Mouse (Mus musculus) gastrocnemius, adult 8-10 months (tissue): ENCODE data around the gene BC067074. TPM values are rescaled to one million over a fixed set of nuclear protein-coding genes. Genes with fewer than 3 reads are reported as not detected.

Experiments
- DNase-seq, 2 experiments: peaks; one replicate each; pipeline ENCODE4 v3.0.0; 2022; ENCODE audit warnings: low spot score in 2 of 2
- total RNA-seq, 4 experiments: library from RNA; stranded (reverse); gene quantifications; 2 replicates each; pipeline ENCODE4 v1.2.4; 2022

BC067074 gene
- total RNA-seq, 4 experiments from 2014 or later = 0.77 to 1.1 (median 0.90) TPM

- no peak for DNase-seq
Measured at GRCm38 (mm10) chr13:113319588-113319987, 26.6 kb downstream of the BC067074 start.

DNA sequence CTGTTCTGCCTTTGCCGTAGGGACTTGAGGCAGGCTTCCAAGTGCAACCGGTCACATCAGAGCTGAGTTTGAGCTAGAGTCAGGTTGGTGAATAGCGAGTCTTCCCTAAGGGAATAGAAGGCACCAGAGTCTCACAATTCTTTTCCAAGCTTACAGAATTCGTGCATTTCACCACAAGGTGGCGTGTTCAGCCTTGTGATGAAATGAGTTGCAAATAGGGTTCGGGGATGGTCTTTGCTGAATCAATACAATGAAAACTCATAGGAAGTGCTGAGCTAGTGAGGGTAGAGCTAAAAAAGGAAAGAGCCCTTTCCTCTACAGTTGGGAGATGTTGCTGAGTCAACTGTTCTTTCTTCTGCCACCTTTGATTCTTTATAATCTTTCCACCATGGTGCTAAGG is 29.0 kb downstream of the BC067074 start:
- no peak for DNase-seq

- no peak for DNase-seq
Measured at GRCm38 (mm10) chr13:113324241-113324640, 31.3 kb downstream of the BC067074 start.

- DNase-seq = no peak
Measured at GRCm38 (mm10) chr13:113325678-113326077, 32.7 kb downstream of the BC067074 start.

GRCm38 (mm10) chr13:113332256-113332655 is 39.3 kb downstream of the BC067074 start:
- no peak for DNase-seq

DNA sequence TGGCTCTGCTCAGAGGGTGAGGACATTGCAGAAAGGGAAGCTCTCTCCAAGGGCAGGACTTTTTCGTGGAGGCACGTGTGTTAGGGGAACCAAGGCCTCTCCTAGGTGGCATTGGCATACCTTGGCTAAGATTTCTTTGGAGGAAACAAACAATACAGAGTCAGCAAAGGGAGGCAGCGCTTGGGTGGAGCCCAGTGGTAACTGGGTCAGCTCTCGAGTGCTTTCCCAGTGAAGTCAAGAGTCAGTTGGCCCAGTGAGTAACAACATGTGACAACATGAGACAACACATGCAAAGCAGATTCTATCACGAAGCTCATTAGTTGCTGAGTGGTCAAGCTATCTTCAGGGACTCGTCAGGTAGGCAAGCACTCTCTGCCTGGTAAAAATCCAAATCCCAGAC is 40.4 kb downstream of the BC067074 start:
- no peak for DNase-seq

DNA sequence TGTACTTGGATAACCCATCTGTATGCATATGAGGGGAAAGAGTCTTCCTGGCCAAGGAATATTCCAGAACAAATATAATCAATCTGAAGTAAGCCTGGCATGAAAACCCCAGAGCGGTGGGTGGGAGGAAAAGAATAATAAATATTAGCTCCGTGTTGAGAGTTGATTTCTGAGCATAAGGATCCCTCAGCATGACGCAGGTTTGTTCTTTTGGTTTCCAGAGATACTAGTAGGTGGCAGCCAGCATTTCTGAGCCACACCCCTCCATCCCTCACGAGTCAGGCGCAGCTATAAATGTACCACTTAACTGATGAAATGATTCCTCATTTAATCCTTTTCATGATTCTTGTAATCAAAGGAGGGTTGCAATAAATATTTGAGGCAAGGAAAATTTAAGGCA is 41.0 kb downstream of the BC067074 start:
- no peak for DNase-seq

DNA sequence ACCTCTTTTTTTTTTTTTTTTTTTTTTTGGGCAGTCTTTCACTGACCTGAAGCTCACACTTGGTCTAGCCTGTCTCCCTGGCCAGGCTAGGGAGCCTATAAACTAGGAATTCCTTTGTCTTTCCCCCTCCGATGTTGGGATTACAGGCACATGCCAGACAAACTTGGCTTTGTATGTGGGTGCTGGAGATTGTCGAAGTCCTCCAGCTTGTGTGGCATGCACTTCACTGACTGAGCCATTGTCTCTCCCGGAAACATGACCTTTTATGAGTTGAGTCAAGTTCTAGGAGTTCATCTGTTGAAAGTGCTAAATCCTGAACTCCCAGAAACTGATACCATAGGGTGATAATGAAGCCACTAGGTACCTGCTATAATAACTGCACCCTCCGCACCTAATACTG is 41.8 kb downstream of the BC067074 start:
- no peak for DNase-seq

DNA sequence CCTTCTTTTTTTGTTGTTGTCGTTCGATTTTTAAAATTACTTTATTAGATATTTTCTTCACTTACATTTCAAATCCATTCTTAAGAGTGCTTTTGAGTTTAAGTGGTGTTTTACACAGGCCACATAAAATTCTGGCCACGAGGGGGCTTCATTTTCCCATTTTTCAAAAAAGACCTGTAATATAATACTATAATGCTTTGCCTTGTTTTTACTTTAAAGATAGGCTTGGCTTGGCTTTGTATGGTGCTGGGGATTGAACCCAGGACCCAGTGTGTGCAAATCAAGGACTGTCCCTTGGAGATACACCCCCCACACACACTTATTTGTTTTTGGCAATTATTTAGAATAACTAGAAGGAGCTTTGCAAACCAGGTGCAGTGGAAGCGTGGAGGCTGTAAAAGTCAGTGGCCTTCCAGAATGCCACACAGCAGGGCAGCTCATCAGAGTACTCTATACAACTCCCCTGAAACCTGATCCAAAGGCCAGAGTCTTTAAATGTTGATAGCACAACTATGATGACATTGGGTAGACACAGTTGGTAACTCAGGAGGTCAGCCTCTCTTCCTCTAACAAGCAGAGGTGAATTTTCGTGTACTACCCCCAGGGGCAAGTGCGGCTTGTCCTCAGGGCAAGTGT is 44.4 kb downstream of the BC067074 start:
- peak; percentile 19 to 33 for DNase-seq

GRCm38 (mm10) chr13:113340644-113341043 is 47.7 kb downstream of the BC067074 start:
- no peak for DNase-seq

GRCm38 (mm10) chr13:113341161-113341560 is 48.2 kb downstream of the BC067074 start:
- DNase-seq = no peak

DNA sequence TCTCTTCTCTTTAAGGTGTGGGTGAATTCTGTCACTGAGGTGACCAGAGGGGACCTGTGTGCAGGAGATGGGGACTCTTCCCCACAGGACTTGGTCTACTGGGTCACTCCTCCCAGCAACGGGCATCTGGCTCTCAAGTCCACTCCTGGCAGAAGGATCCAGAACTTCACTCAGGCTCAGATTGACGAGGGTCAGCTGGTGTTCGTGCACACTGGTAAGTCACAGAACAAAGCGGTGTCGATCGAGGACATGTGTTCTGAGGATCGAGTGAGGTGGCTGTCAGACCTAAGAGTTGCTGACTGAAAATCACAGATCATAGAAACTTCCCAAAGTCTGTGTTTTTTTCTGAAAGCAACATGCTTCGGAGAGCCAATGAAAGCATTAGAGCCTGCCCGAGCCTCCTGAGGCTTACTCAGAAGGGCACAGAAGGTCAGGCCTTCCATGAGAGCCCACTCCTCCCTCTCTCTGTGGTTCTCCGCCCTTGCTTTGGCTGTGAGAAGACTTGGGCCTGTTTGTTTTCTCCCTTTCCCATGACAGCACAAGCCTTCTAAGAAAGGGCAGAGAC is 49.5 kb downstream of the BC067074 start:
- no peak for DNase-seq

DNA sequence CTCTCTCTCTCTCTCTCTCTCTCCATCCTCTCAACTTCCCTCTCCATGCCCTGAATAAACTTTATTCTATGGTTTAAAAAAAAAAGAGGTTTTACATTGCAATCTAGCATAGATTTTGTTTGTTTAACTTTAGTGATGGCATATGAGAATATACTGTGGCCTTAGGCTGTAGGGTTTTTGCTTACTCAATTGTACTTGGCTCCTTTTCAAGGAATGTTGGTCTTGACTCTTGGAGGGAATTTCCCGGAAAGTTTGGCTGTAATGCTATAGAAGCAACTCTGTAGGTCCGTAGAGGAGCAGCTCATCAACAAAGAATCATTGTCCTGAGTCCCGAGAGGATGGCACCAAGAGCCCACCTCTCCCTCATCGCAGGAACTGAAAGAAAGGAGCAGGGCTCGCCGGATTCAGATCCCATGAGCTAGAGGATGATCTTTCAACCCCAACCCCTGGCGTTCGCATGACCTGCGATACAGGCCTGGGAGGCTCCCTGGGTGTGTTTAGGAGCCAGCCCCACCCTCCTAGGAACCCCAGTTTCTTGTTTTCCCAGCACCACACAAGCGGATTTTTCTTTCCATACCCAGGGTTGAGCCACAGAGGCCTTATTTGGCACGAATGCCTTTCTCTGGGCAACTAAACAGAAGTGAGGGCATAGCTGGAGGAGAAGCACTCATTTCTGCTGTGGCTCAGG is 57.9 kb downstream of the BC067074 start:
- no peak for DNase-seq

DNA sequence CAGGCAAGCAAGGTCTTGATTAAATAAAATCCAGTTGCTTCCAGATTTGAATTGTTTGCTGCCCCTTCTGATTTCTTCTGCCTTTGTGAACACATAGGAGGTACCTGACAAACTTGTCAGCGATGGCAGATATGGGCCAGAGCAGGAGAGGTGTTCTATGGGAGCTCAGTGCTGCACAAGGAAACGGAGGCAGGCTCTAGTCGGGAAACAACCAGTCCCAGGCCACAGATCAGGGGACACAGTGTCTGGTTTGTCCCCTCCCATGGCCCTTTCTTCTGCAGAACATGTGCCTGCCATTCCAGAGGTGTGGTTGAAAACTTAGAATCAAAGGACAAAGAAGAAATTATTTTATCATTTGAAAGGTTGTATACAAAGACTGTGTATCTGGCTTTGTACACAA is 60.6 kb downstream of the BC067074 start:
- no peak for DNase-seq

DNA sequence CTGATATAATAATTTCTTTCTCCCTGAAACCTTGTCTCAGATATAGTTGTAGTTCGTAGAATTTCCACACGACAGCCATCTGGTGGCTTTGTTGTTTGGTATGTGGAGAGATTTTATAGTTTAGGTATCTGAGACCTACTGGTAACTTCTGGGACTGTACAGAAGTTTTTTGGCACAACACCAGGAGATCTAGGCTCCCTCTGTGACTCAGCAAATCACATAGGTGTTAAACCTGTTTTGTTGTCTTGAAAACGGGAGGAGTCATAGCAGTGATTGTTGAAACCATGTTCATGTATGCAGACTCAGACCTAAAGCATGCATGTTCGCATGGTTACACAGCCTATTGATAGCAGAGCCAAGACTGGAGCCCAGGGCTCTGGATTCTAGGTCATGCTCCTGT is 61.0 kb downstream of the BC067074 start:
- DNase-seq = no peak

DNA sequence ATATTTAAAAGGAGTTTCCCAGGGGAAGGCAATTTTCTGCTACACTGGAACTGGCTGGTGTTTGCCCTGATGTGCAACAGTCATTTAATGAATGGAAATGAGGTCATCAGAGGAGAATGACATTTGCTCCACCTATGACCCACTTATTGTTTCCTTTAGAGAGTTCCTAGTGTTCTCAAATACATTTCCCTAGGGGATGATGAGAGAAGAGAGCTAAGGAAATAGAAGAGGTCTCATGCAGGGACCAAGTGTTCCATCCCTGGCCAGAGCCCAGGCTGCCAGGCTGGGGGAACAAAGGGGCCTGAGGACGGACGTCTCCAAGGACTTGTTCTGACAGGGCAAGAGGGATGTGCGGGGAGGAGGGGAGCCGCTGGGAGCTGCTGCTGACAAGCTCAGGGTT is 62.1 kb downstream of the BC067074 start:
- peak in 1 of 2 experiments; percentile 18 for DNase-seq

DNA sequence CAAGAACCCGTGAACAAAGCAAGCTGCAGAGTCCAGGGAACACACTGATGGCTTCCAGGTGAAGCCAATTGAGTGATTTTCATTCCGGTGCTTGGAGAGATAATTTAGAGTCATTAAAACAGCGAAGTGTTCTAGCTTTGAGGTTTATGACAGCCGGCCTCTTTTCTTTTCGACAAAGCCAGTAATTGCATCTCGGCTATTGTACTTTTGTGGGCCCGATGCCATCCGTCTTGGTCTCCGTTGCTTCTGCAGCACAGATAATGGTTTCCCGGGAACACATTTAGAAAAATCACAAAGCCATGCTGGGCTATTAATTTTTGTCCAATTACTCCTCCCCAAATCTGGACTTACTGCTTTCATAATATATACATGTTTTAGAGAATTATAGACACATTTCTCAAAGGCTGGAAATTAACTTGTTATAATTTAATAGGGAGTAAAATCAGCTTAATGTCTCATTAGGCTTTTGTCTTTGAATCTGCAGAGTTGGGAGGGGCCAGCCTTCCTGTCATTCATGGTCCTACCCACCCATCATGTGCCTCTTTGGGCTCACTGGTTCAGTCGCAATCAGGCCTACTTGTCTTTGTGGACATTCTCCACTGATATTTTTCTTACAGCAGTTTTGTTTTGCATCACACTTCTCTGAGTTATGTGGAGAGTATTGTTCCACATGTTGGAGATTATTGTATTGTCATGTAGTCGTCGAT is 64.6 kb downstream of the BC067074 start:
- DNase-seq = no peak

DNA sequence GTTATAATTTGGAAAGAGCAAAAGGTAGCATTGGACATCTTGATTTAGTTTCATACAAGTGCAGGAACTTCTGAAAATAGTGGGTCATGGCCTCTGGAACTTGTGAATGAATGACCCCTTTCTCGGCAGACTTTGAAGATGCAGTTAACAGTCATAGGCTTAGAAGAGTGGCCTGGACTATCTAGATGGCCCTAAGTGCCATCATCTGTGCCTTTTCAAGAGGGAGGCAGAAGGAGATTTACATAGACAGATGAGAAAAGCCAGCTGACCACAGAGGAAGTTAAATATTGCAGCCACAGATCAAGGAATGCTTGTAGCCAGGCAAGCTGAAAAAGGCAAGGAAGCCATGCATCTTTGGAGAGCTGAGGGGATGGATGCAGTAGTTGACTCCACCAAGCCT is 66.7 kb downstream of the BC067074 start:
- no peak for DNase-seq

GRCm38 (mm10) chr13:113365976-113366375 is 73.0 kb downstream of the BC067074 start:
- no peak for DNase-seq

DNA sequence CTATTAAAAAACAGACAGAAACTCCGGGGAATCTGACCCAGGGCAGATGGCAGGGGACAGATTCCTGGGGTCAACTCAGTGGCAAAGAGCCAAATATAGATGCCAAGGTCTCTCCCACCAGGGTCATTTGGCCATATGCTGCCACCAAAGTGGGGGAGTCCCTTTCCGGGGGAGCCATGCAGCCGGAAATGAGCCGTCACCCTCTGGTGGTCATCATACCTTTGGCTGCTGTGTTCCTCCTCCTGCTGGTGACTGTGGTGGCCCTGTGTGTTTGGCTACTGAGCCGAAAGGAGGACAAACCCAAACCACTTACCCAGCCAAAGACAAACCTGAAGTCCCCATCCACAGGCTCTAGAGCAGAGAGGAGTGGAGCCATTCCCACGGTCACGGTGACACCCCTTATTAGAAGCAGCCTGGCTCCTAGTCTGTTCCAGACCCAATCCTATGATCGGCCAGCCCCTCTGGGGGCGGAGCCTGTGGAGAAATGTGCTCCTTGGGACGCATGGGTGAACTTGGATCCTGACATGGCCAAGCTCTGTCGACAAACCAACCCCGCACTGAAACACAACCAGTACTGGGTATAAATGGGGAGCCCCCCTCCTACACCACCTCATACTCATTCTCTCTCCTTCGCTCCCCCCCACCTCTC is 76.1 kb downstream of the BC067074 start:
- DNase-seq = no peak

DNA sequence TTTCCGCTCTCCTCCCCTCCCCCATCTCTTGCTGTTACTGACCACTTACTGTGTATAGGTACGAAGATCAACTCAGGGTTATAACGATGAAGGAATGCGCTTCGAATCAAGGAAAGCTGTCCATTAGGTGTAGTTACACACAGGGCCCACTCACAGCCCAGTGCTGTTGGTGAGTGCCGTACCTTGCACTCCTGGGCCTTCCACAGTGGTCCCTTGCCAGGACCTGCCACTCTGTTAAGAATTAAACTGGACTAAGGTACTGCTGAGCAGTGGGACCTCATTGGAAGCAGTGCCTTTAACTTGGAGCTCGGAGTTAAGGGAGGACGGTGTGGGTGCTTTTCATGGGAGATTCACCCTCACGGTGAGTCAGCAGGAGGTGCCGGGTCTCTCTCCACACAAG is 76.7 kb downstream of the BC067074 start:
- DNase-seq = no peak
